ENCODE assay signal across 15 mouse cellular contexts in genomic region chr8:70419879-70420643, GRCm38 (mm10). TPM values are rescaled to one million over a fixed set of nuclear protein-coding genes. Genes with fewer than 3 reads are reported as not detected.
DNase-seq lines count a peak whose midpoint lies in the region; ATAC-seq lines count a peak whose summit lies in the region.
"Had no signal": no experiment of that assay in that cellular context is flagged by ENCODE, and none has a peak within 500 bp of the region (broad histone marks: within the 10 kb centered on the region; RNA-seq: fewer than 3 reads in every experiment).

No protein-coding gene starts in this region.

- no peaks in the 10 kb centered on the region for H3K9me3 ChIP-seq in intestine, embryonic 14.5 days (ENCODE audit: control insufficient read depth, low read length)
- no peaks in the 10 kb centered on the region for H3K9me3 ChIP-seq in intestine, embryonic 16.5 days (ENCODE audit: control insufficient read depth, low read length)
- no peaks in the 10 kb centered on the region for H3K9me3 ChIP-seq in limb, embryonic 13.5 days
- H3K9me3 ChIP-seq: intestine, embryonic 15.5 days; lung, embryonic 15.5 days had no signal

- H3K36me3 ChIP-seq in intestine, embryonic 14.5 days (ENCODE audit: control insufficient read depth, insufficient read depth, low read length): no peaks in the 10 kb centered on the region
- no peaks in the 10 kb centered on the region for H3K36me3 ChIP-seq in intestine, embryonic 16.5 days (ENCODE audit: control insufficient read depth, insufficient read depth, low read length)
- H3K36me3 ChIP-seq in limb, embryonic 13.5 days: no peaks in the 10 kb centered on the region
- H3K36me3 ChIP-seq: intestine, embryonic 15.5 days; lung, embryonic 15.5 days had no signal

- 78% methylated on average over 11 of the region's 11 CpGs for WGBS in intestine, embryonic 14.5 days
- 86% methylated on average over 11 of the region's 11 CpGs for WGBS in intestine, embryonic 16.5 days
- 80% methylated on average over 11 of the region's 11 CpGs for WGBS in limb, embryonic 13.5 days

- 0 out of 2 replicates have a peak overlapping the region, but pooled peaks have one; percentile 16 for H3K27ac ChIP-seq in intestine, embryonic 14.5 days (ENCODE audit: low read depth)
- no peak overlapping the region for H3K27ac ChIP-seq in intestine, embryonic 16.5 days (ENCODE audit: low read length)
- H3K27ac ChIP-seq in limb, embryonic 13.5 days: no peak overlapping the region
- H3K27ac ChIP-seq: intestine, embryonic 15.5 days had no signal

- H3K9ac ChIP-seq in intestine, embryonic 14.5 days (ENCODE audit: low read length): no peak overlapping the region
- H3K9ac ChIP-seq in intestine, embryonic 16.5 days (ENCODE audit: low read depth, low read length): no peak overlapping the region
- peak overlapping the region; percentile 39; the same call in 1 of the 2 replicates for H3K9ac ChIP-seq in limb, embryonic 13.5 days
- H3K9ac ChIP-seq: intestine, embryonic 15.5 days; lung, embryonic 15.5 days had no signal

- no peak overlapping the region for H3K4me2 ChIP-seq in intestine, embryonic 14.5 days (ENCODE audit: low read length)
- no peak overlapping the region for H3K4me2 ChIP-seq in intestine, embryonic 16.5 days (ENCODE audit: low read depth, low read length)
- no peak overlapping the region for H3K4me2 ChIP-seq in limb, embryonic 13.5 days (replicated peaks)
- H3K4me2 ChIP-seq: intestine, embryonic 15.5 days had no signal

- peak; percentile 45 for DNase-seq in cerebellum, adult 9-11 months
- no peak for DNase-seq in cerebellum, postnatal 36 days
- no peak for DNase-seq in intestine, embryonic 14.5 days (ENCODE audit: low spot score)
- peak; percentile 53 for DNase-seq in 416B (ENCODE audit: low read depth)
- DNase-seq in retina, embryonic 14.5 days (ENCODE audit: low spot score): no peak
- DNase-seq in frontal cortex, postnatal 10 days (ENCODE audit: low spot score in 2 of 2): no peak
- DNase-seq: cerebellum, adult 18-20 months; embryo, embryonic 11 days; heart, adult 11 months; kidney, postnatal 36 days; thymus, adult 18-20 months had no signal

- no peak for ATAC-seq in intestine, embryonic 14.5 days (replicated peaks; ENCODE audit: low FRiP score, low TSS enrichment, low read depth)
- no peak for ATAC-seq in intestine, embryonic 16.5 days
- no peak for ATAC-seq in limb, embryonic 13.5 days (ENCODE audit: low FRiP score, low read depth)
- ATAC-seq: intestine, embryonic 15.5 days had no signal

- H3K27me3 ChIP-seq in intestine, embryonic 14.5 days (replicated peaks; ENCODE audit: control insufficient read depth, insufficient read depth, low read length): no peaks in the 10 kb centered on the region
- no peaks in the 10 kb centered on the region for H3K27me3 ChIP-seq in intestine, embryonic 16.5 days (replicated peaks; ENCODE audit: control insufficient read depth, insufficient read depth, low read length)
- H3K27me3 ChIP-seq in limb, embryonic 13.5 days: no peaks in the 10 kb centered on the region
- H3K27me3 ChIP-seq: intestine, embryonic 15.5 days; lung, embryonic 15.5 days had no signal

- H3K4me3 ChIP-seq in intestine, embryonic 14.5 days (ENCODE audit: low read depth, low read length): no peak overlapping the region
- no peak overlapping the region for H3K4me3 ChIP-seq in intestine, embryonic 16.5 days (ENCODE audit: low read length)
- H3K4me3 ChIP-seq in limb, embryonic 13.5 days: no peak overlapping the region
- H3K4me3 ChIP-seq: intestine, embryonic 15.5 days; lung, embryonic 15.5 days had no signal

- H3K4me1 ChIP-seq in intestine, embryonic 14.5 days (replicated peaks; ENCODE audit: control insufficient read depth, insufficient read depth, low read length): peaks cover 33% of the 10 kb centered on the region
- H3K4me1 ChIP-seq in intestine, embryonic 16.5 days (ENCODE audit: control insufficient read depth, insufficient read depth, low read length): peaks cover 40% of the 10 kb centered on the region
- H3K4me1 ChIP-seq in limb, embryonic 13.5 days: peaks cover 53% of the 10 kb centered on the region

RNA-seq across cellular contexts. Expression of gene Crtc1, which starts 19.3 kb away (rescaled TPM):
- 18.0 and 23.4 TPM in 2 replicates for polyA plus RNA-seq in intestine, embryonic 14.5 days (2014; fragmentation: Nextera tagmentation; extraction: Ambion mirVana)
- 12.9 and 16.4 TPM in 2 replicates for polyA plus RNA-seq in intestine, embryonic 16.5 days (2015; fragmentation: Nextera tagmentation; extraction: Ambion mirVana)
- 26.7 and 29.9 TPM in 2 replicates for polyA plus RNA-seq in limb, embryonic 13.5 days (2015; fragmentation: Nextera tagmentation; extraction: Ambion mirVana)

RNA-seq across cellular contexts. Expression of gene Comp, which starts 46.7 kb away (rescaled TPM):
- 0.44 and 0.77 TPM in 2 replicates for polyA plus RNA-seq in intestine, embryonic 14.5 days (2014; fragmentation: Nextera tagmentation; extraction: Ambion mirVana)
- 0.39 and 0.51 TPM in 2 replicates for polyA plus RNA-seq in intestine, embryonic 16.5 days (2015; fragmentation: Nextera tagmentation; extraction: Ambion mirVana)
- polyA plus RNA-seq in limb, embryonic 13.5 days (2015; fragmentation: Nextera tagmentation; extraction: Ambion mirVana): 26.4 and 40.8 TPM in 2 replicates

RNA-seq across cellular contexts. Expression of gene Klhl26, which starts 56.7 kb away (rescaled TPM):
- polyA plus RNA-seq in intestine, embryonic 14.5 days (2014; fragmentation: Nextera tagmentation; extraction: Ambion mirVana): 19.5 and 21.2 TPM in 2 replicates
- polyA plus RNA-seq in intestine, embryonic 16.5 days (2015; fragmentation: Nextera tagmentation; extraction: Ambion mirVana): 21.2 and 21.5 TPM in 2 replicates
- 29.0 and 30.3 TPM in 2 replicates for polyA plus RNA-seq in limb, embryonic 13.5 days (2015; fragmentation: Nextera tagmentation; extraction: Ambion mirVana)

Comparison
In these comparisons a context has a peak if more than half of its experiments do, and no peak if none do; other contexts are left out.
1. DNase-seq: peak in cerebellum, adult 9-11 months (single experiment) and 416B (single experiment); none in cerebellum, postnatal 36 days (0 of 2), intestine, embryonic 14.5 days (single experiment), retina, embryonic 14.5 days (single experiment) and frontal cortex, postnatal 10 days (0 of 2).
2. RNA of gene Comp, which starts 46.7 kb away (polyA plus RNA-seq): 26.4 to 40.8 TPM in limb, embryonic 13.5 days; 0.44 to 0.77 TPM in intestine, embryonic 14.5 days and 0.39 to 0.51 TPM in intestine, embryonic 16.5 days; every median in the first group is over 10 times any median in the second.